Mouse (Mus musculus): ENCODE results near the gene Trappc1. TPM values are rescaled to one million over a fixed set of nuclear protein-coding genes. Genes with fewer than 3 reads are reported as not detected.

The Trappc1 gene
- polyA plus RNA-seq, 1 experiment: 118 TPM

DNA sequence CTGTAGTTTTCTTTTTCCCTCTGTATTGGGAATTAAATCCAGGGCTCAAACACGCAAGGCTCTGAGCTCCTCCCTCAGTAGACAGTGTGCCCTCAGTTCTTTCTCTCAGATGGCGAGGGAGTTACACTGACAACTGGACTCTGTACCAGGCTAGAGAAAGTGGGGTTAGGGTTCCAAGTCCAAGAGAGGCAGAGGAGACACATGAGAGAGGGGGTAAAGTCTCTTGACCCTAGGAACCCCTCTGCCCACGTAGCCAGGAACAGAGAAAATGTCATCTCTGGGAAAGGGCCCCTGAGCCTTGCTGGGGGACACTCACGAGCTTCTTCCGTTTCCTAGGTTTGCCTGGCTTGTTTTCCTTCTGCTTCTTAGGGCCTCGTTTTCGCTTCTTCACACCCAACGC lies 40.6 kb downstream of the Trappc1 start:
- DNase-seq (ENCODE audit: low read depth): no peak
- TF ChIP-seq POLR2A (IDR thresholded peaks at IDR 0.05; ENCODE audit: borderline replicate concordance, extremely low read depth, insufficient read depth, insufficient read length, poor library complexity, severe bottlenecking) (no peak), CTCF (IDR thresholded peaks at IDR 0.05; ENCODE audit: borderline replicate concordance, extremely low read depth, insufficient read depth, insufficient read length) (no peak)

DNA sequence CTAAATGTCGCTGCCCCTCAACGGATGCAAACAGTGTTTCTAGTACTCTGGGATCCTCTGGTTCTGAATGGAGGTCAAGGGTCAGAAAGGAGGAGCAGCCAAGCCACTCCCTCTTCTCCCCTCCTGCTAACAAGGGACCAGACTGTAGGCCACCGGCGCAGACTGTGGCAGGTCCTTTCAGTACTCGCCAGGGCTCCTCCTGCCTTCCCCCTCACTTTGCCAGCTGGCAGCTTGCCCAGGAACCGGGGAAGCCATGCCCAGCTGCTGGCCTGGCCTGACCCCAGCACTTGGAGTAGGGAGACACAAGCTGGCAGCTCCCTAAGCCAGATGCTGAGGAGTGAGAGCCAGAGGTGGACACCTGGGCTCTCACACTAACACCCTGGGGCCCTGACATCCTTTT lies 41.1 kb downstream of the Trappc1 start:
- peak; percentile 97 for DNase-seq (ENCODE audit: low read depth)
- TF ChIP-seq CTCF (IDR thresholded peaks at IDR 0.05; ENCODE audit: borderline replicate concordance, extremely low read depth, insufficient read depth, insufficient read length) (no peak), POLR2A (IDR thresholded peaks at IDR 0.05; ENCODE audit: borderline replicate concordance, extremely low read depth, insufficient read depth, insufficient read length, poor library complexity, severe bottlenecking) (no peak)

DNA sequence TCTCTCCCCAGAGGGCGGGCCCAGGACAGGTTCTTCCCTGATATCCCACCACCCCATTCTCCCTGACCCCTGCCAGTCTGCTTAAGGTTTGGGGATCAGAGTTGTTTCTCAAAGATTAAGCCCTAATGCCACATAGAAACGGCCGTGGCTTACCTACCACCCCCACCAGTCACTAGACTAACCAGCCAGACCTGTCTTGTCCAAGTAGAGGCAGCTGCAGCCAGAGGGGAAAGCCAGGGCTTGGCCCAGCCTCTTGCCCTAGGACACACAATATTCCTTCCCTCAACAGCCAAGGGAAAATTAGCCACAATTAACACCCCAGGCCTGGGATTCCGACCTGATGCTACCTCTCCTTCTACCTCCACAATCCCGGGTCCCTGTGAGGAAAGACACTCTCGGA lies 41.9 kb downstream of the Trappc1 start:
- DNase-seq (ENCODE audit: low read depth): no peak
- TF ChIP-seq POLR2A (IDR thresholded peaks at IDR 0.05; ENCODE audit: borderline replicate concordance, extremely low read depth, insufficient read depth, insufficient read length, poor library complexity, severe bottlenecking) (no peak), CTCF (IDR thresholded peaks at IDR 0.05; ENCODE audit: borderline replicate concordance, extremely low read depth, insufficient read depth, insufficient read length) (no peak)

DNA sequence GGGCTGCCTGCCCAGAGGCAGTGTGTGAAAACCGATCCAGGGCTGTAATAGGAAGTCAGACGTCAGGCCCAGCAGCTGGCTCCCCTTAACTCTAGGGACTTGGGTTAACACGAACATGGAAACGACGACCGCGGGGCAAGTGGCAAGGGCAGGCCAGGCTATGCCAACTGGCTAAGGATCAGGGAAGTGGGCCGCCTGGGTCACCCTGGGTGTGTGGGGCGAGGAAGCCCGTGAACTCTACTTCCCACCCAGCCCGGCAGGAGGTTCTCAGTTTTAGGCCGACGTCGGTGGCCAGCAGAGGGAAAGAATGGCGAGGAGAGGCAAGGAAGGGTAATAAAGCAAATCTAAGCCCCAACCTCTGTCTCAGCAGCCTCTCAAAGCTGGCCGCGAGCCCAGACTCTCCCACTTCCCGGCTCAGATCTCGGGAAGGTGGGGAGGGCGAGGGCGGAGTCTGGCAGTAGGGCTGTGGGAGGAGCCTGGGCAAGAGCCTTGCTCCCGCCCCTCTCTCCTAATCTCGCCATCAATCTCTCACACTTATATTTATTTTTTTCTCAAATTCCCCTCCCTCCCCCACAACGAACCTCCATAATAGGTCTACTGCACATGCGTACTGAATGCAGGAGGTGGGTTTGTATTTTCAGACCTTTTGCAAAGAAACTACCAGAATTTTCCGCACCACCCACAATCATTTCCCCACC lies 42.5 kb downstream of the Trappc1 start:
- TF ChIP-seq CTCF (IDR thresholded peaks at IDR 0.05; ENCODE audit: borderline replicate concordance, extremely low read depth, insufficient read depth, insufficient read length) (no peak; the same call in 1 of the 2 replicates), POLR2A (IDR thresholded peaks at IDR 0.05; ENCODE audit: borderline replicate concordance, extremely low read depth, insufficient read depth, insufficient read length, poor library complexity, severe bottlenecking) (peak; percentile 54; the same call in 1 of the 2 replicates)

DNA sequence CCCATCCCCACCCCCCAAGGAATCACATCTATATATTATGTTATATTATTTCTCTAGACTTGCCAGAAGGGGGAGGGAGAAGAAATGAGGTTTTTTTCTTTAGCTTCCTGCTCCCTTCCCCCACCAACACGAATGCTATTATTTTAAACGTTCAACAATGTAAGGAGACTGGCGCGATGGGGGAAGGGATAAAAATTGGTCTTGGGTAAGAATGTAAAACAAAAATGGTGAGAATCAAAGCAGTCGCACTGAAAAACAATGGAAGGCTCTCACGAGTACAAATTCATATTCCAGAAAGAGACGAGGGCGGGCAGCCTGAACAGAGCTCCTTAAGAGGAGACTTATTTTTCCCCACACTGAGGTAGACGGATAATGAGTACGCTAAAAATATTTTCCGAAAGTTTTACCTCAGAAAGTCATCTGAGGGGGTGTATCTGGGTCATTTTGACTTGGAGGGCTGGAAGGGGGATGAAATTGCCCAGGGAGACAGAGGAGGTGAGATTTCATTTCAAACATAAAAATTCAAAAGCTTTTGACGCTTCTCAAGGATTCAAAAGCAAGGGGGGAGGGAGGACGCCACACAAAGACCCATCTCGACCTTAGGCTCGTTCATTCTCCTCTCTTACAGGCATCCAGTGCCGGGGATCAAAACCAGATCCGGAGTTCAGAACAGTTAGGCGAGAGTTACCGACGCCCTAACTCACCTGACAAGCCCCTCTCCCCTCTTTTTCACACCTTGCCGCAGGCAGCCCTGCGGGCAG lies 43.3 kb downstream of the Trappc1 start:
- peak; percentile 67 for DNase-seq (ENCODE audit: low read depth)

More for the DNA sequence above, 42.5 kb downstream of the Trappc1 start:
- DNase-seq (ENCODE audit: low read depth): peak; percentile 99

DNA sequence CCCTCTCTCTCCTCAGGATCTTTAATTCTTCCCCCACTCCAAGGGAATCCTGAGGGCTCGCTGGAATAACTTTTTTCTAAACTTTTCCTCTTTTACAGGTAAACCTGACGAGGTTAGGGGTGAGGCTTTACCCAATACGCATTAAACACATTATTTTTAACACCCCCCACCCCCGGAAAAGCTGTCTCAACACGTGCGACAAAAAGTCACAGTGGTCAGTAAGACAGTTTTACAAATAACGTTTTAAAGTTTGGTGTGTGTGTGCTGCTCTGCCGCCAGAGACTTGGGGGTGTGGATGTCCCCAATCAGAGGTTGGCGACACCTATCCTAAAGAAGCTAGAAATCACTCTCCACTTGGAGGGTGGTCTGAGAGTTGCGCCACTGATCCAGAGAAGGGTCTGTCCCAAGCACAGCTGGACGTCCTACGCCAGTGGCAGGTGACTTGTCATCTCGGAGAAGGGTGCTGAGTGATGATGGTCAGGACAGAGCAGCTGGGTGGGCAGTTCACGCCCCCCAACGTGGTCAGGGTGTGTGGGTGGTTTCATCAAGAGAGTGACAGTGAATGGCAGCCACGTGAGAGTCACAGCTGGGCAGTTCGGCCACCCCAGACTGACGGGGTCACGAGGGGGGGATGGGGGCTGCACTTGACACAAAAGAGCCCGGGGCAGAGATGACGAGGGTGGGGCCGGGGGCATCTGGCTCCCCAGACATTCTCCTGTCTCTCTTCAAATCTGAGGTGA lies 44.0 kb downstream of the Trappc1 start:
- DNase-seq (ENCODE audit: low read depth): peak; percentile 50

More for the DNA sequence above, 43.3 kb downstream of the Trappc1 start:
- no peak for TF ChIP-seq POLR2A (IDR thresholded peaks at IDR 0.05; ENCODE audit: borderline replicate concordance, extremely low read depth, insufficient read depth, insufficient read length, poor library complexity, severe bottlenecking)
- TF ChIP-seq CTCF (IDR thresholded peaks at IDR 0.05; ENCODE audit: borderline replicate concordance, extremely low read depth, insufficient read depth, insufficient read length): no peak

DNA sequence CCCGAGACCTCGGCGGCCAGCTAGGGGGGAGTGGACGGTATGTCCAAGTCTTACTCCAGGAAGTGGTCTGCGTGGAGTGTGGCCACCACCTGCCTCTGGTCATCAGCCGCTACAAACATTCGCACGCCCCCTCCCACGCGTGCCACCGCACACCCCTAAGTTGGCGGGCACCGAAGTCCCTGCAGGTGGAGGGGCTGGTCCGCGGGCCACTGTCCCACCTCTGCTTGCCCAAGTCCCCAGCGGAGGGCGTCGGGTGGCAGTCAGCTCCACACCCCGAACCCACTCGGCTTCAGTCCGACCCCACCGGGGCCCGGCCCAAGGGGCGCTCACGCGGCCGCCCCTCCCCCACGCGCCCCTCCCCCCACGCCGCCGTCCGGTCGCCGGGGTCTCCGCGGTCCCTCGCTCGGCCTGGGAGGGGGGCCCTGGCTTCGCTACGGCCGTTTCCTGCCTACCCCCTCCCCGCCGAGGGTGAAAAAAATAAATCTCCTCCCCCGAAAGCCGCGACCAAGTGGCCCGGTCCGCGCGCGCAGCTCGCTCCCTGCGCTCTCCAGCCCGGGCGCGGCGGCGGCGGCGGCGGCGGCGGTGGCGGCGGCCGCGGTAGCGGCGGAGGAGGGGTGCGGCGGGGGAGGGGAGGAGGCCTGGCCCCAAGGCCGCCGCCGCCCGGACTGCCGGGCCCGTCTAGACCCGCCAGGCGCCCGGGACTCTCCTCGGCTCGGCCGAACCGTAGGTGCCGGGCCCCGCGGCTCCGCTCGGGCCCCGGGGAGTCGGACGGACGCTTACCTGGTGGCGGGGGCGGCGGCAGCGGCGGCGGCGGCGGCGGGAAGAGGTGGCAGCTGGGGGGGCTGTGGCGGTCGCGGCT lies 44.8 kb downstream of the Trappc1 start:
- peak; percentile 53 for DNase-seq (ENCODE audit: low read depth)
- TF ChIP-seq CTCF (IDR thresholded peaks at IDR 0.05; ENCODE audit: borderline replicate concordance, extremely low read depth, insufficient read depth, insufficient read length): no peak
- 0 out of 2 replicates have a peak, but pooled peaks have one; percentile 33 for TF ChIP-seq POLR2A (IDR thresholded peaks at IDR 0.05; ENCODE audit: borderline replicate concordance, extremely low read depth, insufficient read depth, insufficient read length, poor library complexity, severe bottlenecking)

More for the DNA sequence above, 44.0 kb downstream of the Trappc1 start:
- TF ChIP-seq POLR2A (IDR thresholded peaks at IDR 0.05; ENCODE audit: borderline replicate concordance, extremely low read depth, insufficient read depth, insufficient read length, poor library complexity, severe bottlenecking): no peak
- no peak for TF ChIP-seq CTCF (IDR thresholded peaks at IDR 0.05; ENCODE audit: borderline replicate concordance, extremely low read depth, insufficient read depth, insufficient read length)

DNA sequence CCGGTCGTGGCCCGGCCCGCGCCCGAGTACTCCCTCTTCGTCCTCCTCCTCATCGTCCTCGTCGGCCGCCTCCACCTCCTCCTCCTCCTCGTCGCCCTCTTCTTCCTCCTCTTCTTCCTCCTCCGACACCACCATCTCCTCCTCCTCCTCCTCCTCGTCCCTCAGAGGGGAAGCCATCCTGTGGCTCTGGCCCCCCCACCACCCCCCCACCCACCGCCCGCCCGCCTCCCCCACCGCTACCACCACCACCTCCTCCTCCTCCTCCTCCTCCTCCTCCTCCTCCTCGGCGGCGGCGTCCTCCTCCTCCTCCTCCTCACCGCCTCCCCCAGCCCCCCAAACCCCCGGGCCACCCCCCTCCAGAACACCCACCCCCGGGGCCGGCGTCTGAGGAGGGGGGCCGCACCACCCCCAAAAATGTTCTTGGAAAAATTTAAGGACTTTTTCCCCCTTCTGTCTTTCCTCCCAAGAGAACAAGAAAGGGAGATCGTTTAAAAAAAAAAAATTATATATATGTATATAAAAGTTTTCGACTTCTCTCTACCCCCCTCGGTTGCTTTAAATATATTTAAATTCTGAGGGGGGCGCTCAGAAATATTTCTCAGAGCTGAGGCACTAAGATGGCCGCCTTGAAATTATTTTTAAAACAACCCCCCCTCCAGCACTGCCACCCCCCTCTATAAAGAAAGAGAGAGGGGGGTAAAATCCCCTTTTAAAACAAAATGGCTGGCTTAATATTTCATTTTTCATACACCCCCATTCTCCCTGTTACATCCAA lies 45.6 kb downstream of the Trappc1 start, which contains the start of gene Chd3:
Gene Chd3, minus strand, starts transcription at position 192 of the 775 bp plus-strand sequence.
- DNase-seq (ENCODE audit: low read depth): peak; percentile 32

DNA sequence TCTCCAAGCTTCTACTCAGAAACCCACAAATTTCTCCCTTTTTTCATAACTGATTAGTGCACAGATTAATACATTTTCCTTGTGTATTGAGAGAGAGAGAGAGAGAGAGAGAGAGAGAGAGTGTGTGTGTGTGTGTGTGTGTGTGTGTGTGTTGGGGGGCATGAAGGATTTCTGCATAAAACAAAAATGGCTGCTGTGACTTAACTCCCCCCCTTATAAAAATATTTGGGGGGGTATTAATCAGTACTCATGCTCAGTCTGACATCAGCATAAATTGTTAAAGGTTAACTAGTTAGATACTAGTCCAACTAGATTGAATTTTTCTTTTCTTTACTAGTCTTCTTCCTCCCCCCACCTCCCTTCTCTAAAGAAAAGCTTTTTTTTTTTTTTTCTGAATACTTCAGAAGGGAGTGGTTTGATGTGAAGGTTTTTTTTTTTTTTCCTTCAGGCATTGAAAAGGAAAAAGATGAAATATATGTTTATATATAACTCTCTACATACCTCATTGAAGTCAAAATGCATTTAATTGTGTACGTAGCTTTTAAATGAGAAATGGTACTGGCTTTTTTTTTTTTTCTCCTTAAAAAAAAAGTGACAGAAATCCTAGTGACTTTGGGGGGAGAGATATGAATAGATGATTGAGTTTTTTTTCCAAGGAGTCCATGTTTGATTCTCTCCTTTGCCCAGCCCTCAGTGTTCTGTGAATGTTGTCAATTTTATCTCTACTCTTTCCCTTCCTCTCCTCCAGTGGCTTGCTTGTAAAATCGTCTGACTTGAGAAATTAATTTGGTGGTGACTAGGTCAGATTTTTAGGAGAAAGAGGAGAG lies 46.4 kb downstream of the Trappc1 start:
- peak; percentile 61 for DNase-seq (ENCODE audit: low read depth)
- TF ChIP-seq POLR2A (IDR thresholded peaks at IDR 0.05; ENCODE audit: borderline replicate concordance, extremely low read depth, insufficient read depth, insufficient read length, poor library complexity, severe bottlenecking): no peak
- no peak for TF ChIP-seq CTCF (IDR thresholded peaks at IDR 0.05; ENCODE audit: borderline replicate concordance, extremely low read depth, insufficient read depth, insufficient read length)

More for the DNA sequence above, 45.6 kb downstream of the Trappc1 start, which contains the start of gene Chd3:
- TF ChIP-seq POLR2A (IDR thresholded peaks at IDR 0.05; ENCODE audit: borderline replicate concordance, extremely low read depth, insufficient read depth, insufficient read length, poor library complexity, severe bottlenecking): no peak
- no peak for TF ChIP-seq CTCF (IDR thresholded peaks at IDR 0.05; ENCODE audit: borderline replicate concordance, extremely low read depth, insufficient read depth, insufficient read length)
